Mouse (Mus musculus) heart, adult 18-20 months (tissue): Measurements from ENCODE around the gene Tmprss3. TPM values are rescaled to one million over a fixed set of nuclear protein-coding genes. Genes with fewer than 3 reads are reported as not detected.

ENCODE experiments used
- DNase-seq, 2 experiments: peaks; one replicate each; pipeline ENCODE4 v3.0.0; 2021 to 2022; ENCODE audit warnings: mixed read lengths in 1 of 2
- long read RNA-seq, 2 experiments: library from polyadenylated mRNA; stranded (forward); transcript quantifications; one replicate each; pipeline ENCODE4 v2.0.0; 2021
- total RNA-seq, 2 experiments: library from RNA; stranded (reverse); gene quantifications; 2 replicates each; pipeline ENCODE4 v1.2.3; 2021

Gene Tmprss3
- total RNA-seq = not detected
- long read RNA-seq, experiment 1 = 0 reads
- long read RNA-seq, experiment 2 = 0 reads

DNA sequence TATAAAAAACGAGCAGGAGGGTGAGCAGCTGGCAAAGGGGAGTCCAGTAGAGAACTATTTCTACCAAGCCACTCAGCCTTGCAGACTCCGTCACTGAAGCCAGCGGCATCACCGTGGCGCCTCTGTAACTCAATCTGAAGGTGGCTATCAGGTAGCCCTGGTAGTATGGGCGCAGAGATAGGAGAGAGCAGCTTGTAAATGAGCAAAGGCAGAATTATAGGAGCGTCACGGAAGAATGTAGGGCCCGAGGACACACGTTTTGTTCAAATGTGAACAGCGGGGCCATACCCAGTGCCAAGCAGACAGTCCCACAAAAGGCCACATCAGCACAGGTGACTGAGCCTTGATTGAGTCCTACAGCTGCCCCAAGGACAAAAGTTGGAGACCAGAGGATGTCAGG, at the start of gene Tmprss3:
Tmprss3 (minus strand) TSS at position 101 of the 400 bp plus-strand sequence.
- DNase-seq = no peak

DNA sequence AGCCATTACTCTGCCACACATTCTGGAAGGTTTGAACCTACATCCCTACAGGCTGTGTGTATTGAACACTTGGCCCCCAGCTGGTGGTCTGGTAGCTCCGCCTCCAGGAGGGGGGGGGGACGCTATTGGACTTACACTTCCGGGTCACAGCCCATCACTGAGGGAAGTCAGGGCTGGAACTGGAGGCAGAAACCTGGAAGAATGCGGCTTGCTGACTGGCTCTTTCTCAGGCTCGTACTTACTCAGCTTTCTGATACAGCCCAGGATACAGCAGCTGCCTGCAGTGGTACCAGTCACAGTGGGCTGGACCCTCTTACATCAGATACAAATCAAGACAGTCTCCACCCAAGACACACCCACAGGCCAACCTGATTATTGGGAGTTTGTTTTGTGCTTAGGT, 48.4 kb upstream of the Tmprss3 start:
- no peak for DNase-seq

DNA sequence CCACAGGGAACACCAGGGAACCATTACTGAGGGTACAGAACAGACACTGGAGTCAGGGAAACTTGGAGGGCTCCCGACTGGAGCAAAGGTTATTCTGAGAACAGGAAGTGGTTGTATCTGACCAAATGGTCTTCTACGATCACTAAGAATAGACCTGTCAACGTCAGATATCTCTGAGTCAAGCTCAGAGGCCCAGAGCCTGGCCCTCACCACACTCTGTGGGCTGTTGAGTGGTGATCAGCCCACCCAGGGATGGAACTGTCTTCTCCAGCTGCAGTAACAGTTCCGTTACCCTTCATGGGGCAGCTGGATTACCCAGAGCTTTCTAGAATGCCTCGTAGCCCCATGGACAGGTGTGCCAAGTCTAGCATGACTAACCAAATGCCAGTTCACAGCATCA, 46.5 kb upstream of the Tmprss3 start:
- peak; percentile 66 to 72 for DNase-seq

DNA sequence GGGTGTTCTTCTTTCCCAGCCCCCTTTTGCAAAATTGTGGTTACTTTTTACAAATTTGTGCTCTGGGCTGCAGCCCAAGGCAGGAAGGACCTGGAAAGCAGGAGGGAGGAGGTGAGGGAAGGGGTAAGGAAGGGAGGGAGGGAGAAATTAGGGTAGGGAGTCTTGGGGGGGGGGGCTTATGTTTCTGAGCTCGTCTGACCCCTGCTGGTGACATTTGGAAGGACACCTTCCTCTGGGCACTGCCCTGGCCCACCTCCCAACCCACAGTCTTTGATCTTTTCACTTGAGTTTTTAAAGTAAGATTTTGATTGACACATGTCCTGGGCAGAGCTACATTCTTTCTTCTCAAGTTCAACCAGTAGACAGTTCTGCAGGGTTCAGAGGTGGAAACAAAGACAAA, 44.0 kb upstream of the Tmprss3 start:
- no peak for DNase-seq

DNA sequence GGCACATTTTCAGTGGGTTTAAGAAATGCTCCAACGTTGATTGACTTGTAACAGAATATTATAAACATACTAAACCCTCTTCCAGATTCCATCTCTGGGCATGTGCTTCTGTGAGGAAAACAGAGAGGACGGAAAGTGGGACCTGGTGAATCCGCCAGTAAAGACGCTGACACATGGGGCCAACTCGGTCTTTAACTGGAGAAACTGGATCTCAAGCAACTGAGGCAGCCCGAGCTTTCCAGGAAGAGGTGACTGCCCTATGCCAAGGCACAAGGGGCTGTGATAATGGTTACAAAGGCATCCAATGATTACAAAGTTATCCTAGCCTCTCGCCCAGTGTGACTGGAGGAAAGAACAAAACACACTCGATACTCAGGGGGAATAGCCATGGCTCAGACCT, 42.4 kb upstream of the Tmprss3 start:
- DNase-seq = no peak

DNA sequence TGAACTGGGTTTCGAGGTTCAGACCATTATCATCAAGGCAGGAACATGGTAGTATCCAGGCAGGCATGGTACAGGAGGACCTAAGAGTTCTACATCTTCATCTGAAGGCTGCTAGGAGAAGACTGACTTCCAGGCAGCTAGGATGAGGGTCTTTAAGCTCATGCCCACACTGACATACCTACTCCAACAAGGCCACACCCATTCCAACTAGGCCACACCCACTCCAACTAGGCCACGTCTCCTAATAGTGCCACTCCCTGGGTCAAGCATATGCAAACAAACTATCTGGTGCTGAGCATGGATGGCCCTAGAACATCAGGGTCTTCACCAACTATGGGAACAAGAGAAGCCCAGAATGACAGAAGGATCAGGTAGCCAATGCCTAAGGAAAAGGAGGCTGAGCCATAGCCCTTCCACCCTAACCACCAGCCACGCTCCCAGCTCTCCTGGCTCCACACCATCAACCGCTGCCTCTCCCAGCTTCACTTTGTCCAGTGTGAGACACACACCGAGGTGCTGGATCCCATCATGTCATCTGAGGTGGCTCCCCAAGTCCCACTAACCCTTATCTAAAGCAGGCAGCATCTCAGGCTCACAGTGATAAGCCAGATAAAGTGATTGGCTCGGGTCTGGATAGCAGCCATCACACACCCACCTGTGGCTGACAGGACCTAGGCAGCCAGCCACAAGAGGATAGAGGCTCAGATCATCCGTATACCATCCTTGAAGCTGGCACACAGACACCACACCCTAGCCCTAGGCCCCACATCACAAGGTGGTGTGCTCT, 39.6 kb upstream of the Tmprss3 start:
- no peak for DNase-seq

DNA sequence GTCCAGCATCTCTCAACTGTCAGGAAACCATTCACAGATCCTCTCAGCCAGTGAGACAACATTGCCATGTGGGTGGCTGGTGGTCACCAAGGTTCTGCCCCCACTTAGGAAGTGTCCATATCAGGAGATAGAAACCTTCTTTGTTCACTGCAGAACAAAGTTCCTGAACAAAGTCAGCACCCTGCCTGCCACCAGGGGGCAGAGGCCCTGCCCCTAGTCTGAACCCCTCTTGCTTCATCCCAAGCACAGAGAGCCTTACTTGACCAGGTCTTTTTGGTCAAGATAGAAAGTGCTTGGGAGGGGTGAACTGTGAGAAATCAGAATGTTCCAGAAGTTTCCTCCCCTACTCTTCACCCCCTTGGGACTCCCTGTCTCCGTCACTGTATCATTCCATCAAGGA, 37.1 kb upstream of the Tmprss3 start:
- no peak for DNase-seq

DNA sequence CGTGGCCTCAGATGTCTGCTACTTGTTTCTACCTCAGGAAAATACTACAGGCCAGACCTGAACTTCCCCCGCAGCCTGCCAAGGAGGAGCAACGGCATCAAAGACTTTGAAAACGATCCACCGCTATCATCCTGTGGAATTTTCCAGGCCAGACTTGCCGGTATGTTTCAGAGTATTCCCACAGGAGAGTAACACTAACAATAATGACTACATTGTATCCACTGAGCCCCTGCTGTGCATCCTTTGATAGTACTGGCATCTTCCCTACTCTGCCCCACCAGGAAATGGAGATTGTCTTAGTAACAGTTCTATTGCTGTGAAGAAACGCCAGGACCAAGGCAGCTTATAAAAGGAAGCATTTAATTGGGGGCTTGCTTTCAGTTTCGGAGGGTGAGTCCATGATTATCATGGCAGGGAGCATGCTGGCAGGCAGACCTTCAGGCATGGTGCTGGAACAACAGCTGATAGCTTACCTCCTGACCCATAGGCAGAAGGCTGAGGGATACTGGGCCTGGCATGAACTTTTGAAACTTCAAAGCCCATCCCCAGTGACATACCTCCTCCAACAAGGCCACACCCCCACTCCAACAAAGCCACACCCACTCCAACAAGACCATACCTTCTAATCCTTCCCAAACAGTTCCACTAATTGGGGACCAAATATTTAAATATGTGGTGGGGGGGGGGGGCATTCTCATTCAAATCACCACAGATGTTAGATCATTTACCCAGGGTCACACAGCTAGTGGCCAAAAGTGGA, 33.7 kb upstream of the Tmprss3 start:
- no peak for DNase-seq

DNA sequence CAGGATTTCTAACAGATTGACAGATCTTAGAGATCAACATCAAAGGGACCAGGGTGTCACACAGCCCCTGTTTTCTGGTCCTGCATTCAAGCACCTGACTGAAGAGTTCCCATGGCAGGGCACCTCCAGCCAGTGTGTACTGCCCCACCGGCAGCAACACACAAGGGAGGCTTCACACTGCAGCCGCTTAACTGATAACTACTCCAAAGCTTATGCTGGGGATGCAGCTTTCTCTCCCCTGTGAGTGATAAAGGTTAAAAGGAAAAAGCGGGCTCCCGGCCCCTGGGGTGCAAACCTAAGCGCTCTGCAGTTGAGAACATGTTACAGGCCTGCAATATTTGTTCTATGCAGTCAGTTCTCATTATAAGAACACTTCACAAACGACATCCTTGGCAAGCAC, 33.0 kb upstream of the Tmprss3 start:
- DNase-seq = no peak

DNA sequence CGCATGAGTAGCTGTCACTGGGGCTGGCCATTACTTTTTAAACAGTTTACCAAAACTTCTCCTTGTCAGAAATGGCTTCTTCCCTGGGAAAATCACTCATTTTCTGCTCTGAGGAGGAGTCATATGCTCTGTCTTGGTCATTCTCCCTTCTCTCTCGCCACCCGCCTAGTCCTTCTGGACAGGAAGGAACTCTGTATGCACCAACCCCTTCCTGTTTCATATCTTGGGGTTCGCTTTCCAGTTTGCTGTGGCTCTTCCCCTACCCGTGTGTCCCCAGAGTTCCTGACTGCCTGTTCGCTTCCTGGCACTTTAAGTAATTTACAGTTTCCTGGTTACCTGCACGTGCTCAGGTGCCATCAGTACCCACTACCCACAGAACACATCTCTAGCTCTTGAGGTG, 28.2 kb upstream of the Tmprss3 start:
- DNase-seq = no peak

DNA sequence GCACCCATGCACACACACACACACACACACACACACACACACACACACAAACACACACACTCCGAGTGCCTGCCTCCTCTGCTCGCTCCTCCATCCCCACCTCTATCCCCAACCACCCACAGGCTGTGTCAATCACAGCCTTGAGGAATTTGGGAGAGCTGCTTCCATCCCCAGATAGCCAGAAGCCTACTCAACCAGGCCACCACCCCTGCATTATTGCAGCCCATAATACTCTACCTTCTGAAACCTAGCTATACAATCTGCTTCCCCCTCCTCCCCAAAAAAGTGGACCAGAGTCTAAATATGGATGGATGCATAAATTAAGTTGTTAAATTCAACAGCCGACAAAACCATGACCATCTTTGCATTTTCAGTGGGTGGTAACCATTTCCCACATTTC, 27.6 kb upstream of the Tmprss3 start:
- no peak for DNase-seq

DNA sequence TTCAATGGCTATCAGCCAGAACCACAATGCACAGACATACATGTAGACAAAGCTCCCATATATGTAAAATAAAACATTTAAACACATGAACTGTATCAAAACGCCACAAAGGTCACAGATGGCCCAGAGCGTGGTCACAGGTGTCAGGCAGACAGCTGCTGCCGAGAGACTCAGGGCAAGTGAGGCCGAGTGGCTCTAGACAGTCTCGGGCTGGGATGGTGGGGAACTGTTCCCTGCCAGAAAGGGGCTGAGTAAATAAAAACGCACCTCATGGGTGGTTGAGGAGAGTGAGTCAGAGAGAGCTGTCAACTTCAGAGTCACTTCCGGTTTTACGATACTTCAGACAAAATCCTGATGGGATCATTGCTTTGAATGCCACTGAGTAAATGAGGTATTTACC, 25.8 kb upstream of the Tmprss3 start:
- DNase-seq = no peak

DNA sequence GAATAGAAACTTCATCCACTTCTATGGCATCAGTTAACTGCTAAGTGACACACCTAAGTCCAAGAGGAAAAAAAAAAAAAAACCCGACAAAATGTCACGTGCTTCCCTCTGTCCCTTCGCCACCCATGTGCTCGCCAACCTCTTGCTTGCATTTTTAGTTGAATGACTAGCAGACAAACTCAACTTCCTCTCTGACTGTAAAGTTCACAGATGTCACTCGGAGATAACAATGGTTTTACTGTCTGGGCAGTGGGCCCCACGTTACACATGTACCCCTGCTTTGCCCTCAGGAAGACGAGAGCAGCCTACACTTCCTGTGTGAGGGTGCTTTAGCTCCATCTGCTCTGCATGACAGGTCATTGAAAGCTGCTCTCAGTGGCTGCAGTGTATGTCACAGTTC, 25.1 kb upstream of the Tmprss3 start:
- DNase-seq = no peak

DNA sequence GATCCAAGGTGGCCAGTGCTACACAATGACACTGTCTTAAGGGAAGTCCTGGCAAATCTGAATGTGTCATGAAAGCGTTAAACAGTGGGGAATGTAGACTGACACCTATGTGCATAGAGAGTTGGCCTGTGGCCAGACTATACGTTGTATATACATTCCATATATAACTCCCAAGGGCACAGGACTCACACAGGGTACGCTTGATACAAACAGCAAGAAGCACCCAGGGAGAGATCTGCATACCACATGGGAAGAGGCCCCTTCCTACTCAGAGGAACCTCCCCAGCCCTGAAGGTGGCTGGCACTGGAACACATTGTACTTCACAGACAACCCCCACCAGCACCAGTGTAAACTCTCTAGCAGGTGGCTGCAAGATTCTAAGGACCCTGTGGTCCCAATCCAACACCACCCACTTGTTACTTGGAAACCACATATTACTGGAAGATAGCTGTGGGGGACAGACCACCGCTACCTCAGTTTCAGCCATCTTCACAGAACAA, 24.1 kb upstream of the Tmprss3 start:
- no peak for DNase-seq

DNA sequence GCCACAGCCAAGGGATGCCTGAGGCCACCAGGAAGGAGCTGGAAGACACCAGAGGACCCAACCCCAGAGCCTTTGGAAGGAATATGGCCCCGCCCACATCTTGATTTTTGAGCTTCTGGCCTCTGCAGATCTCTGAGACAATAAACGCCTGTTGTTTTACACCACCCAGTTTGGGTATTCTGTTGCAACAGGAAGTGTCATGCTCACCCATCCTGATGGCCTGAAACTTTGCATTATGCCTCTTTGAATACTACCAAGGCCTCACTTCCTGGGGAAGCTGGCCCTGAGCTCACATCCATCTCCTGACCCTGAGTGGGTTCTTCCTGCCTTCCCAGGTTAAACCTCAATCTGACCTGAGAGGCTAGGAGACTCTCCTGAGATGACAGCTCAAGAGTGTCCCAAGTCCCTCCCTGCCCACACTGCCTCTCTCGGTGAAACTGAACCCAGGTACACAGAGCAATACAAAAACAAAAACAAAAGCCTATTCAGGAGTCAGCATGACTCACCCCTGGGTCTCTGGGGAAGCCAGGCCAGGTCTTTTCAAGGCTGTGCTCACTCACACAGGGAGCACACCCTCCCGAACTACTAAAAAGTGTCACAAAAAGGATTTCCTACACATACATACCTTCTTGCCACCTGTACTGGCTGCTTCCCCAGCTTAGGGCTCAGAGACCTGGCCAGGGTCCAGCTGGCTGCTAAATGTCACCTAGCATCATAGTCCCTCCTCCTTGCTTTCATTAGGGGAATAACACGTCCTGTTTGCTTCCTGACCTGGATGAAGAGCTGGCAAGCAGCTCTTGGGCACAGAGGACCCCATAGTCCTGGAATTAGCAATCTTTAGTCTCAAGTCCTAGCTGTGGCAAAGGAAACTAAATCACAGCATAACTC, 17.5 kb upstream of the Tmprss3 start:
- DNase-seq = no peak

DNA sequence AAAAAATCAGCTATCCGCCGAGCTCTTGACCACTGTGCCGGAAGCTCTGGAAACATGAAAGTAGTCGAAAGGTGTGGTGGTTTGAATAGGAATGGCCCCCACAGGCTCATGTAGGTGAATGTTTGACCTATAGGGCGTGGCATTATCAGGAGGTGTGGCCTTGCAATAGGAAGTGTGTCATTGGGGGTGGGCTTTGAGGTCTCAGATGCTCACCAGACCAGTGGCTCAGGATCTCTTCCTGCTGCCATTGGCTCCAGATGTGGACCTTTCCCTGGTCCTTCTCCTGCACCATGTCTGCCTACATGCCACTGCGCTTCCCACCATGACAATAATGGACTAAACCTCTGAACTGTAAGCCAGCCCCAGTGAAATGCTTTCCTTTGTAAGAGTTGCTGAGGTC, 13.1 kb upstream of the Tmprss3 start:
- no peak for DNase-seq

DNA sequence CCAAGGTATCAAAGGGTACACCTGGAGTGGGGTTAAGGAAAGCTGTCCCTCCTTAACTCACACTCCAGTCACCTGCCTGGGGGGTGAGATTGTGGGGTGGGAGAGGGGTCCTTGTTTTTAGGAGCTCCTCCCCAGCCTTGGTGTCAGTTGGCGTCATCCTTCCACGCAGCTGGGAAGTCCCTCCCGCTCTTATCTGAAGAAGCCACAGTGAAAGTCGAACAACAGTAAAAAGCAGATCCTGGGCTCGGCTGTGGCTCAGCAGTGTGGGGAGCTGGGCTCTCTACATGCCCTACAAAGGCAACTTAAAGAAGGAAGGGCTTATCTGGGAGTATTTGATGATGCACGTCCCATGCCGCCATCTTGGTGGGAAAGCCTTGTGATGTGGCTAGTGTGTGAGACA, 11.5 kb upstream of the Tmprss3 start:
- DNase-seq = no peak

DNA sequence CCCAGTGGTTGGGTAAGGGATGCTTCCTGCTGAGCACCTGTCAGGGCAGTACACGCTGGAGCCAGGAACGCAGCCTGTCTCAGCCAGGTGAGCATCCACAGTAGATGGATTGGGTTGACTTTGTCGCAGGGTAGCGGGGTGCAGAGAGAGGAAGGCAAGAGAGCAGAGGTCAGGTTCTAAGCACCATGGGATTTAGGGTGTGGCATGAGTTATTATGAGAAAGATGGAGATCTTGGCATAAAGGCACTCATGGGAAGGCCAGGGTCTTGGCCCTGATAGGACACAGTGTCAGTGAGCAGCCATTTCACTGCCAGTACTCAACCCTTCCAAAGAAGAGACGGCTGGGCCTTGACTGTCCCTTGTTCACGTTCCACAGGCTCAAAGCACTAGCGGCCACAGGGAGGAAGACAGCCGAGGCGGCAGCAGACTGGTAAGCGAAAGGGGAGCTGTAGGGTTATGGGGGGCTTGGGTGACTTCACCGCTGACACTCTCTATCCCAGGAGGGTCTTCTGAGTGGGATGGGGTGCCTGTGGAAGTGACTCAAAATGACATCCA, 10.7 kb upstream of the Tmprss3 start:
- no peak for DNase-seq

DNA sequence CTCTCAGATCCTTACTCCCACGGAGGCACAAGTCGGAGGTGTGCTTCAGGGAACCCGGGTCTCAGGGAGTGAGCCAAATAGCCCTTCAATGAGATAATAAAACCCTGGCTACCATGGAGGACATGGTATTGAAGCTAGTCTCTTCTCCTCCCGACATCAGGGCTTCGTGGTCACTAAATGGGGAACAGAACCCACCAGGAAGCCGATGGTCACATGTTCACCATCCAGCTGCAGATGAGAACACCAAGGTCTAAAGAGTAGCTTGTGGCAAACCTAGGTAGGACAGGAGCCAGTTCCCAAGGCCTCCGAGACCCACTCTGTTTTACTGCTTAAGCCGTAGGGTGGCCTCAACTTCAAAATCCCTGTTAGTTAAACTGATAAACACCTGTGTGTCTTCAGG, 9.9 kb upstream of the Tmprss3 start:
- DNase-seq = no peak

DNA sequence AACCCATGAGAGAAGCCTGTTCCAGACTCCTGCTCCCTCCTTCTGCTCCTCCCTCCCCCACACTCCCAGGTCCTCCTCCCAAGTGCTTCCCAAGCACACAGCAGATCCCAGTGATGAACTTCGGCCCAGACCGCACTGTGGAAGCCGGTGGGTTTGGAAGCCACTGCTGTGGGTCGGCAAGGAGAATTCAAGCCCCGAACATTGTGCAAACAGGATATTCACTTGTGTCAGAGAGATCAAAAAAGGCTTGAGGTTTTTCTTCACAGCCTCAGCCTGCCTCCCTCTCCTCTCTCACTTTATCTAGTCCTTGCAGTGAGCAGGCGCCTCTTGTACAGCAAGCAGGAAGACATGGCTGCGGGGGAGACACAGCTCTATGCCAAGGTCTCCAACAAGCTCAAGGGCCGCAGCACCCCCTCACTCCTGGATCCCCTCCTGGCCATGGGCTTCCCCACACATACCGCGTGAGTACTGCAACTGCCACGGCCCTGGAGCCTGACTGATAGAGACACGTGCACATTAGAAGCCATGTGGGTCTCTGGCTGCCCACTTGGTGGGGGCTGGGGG, 9.1 kb upstream of the Tmprss3 start, which contains the start of gene Ubash3a:
Ubash3a (plus strand) TSS at position 103 of the 564 bp plus-strand sequence.
- no peak for DNase-seq

DNA sequence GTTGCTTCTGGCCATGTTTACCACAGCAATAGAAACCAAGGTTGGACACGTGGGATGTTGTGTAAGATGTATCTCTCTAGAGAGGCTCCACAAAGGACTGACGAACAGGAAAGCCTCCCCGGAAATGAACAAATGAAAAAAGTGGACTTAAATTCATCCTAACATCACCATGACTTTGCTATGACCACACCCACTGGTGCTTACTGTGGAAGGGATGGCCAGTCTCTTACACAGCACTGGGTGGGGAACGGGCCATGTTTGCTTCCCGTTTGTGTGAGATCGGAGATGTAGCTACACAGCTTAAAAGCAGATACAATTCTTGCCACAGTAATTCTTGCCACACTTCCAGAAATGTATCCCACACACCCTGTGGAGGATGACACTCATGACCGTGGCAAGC, 2.5 kb downstream of the Tmprss3 start:
- no peak for DNase-seq

DNA sequence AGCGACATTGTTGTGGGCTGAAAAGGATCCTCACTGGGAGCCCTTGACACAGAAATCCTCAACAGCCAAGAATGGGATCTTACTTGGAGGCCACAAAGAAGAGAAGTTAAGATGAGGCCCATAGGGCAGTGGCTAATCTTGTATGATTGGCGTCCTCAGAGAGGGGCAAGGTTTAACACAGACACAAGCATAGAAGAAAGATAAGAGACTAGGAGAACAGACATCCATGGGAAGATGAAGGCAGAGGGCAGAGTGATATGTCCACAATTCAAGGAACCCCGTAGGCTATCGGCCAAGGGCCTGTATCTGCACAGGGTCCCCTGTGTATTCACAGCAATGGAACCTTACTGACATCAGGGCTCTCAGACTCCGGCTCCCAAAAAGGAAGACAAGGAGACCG, 3.6 kb downstream of the Tmprss3 start:
- no peak for DNase-seq
